Mouse (Mus musculus): Measurements from ENCODE around the gene Zfp64. TPM values are rescaled to one million over a fixed set of nuclear protein-coding genes. Genes with fewer than 3 reads are reported as not detected.

The Zfp64 gene
- polyA plus RNA-seq, 1 experiment from 2014 or later, result 30.8 TPM

DNA sequence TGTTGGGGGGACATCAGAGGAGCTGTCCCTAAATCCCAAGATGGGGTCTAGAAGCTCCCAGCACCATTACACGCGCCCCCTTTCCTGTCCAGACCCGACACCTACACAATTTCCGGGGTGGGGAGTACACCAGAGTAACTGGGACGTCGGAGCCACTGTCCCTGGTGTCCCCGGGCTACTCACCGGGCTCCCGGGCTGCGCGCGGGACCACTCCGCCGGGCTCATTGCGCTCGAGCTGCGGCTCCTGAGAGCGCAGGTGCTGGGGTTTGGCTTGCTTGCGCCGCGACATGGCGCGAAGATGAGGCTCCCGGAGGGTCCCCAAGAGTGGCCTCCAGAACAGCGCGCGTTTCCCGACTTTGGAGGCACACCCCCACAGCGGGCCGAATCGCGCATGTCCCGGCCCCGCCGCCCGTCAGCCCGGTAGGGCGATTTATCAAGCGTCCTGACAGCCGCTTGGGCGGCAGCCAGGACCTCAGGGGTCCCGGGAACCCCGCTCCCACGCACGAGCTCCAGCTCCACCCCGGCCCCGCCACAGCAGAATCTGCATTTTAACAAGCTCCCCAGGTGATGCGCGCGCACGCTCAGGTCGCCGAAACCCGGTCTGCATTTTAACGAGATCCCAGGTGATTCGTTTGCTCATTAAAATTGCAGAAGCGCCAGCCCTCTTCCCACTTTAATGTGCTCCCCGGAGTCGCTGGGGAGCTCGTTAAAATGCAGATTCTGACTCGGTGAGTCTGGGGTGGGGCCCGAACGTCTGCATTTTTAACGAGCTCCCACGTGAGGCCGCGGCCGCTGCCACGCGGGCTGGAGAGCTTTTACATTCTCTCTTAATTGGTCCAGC lies 43.1 kb downstream of the Zfp64 start:
- Histone ChIP-seq H3K9me3 (ENCODE audit: control insufficient read depth, low read length) (no peaks in the 10 kb centered on the region), H3K36me3 (ENCODE audit: control insufficient read depth, insufficient read depth, low read length) (no peaks in the 10 kb centered on the region), H3K9ac (ENCODE audit: low read depth, low read length) (peak overlapping the region; percentile 54), H3K27me3 (replicated peaks; ENCODE audit: control insufficient read depth, insufficient read depth, low read length) (peaks cover 4% of the 10 kb centered on the region), H3K4me3 (ENCODE audit: low read length) (peak overlapping the region; percentile 61), H3K27ac (ENCODE audit: low read depth, low read length) (no peak overlapping the region), H3K4me1 (ENCODE audit: control insufficient read depth, insufficient read depth, low read depth, low read length) (peaks cover 19% of the 10 kb centered on the region), H3K4me2 (ENCODE audit: low read length) (peak overlapping the region; percentile 97)
- under 1% methylated on average over 69 of the region's 70 CpGs for WGBS
- ATAC-seq, result peak; percentile 63

DNA sequence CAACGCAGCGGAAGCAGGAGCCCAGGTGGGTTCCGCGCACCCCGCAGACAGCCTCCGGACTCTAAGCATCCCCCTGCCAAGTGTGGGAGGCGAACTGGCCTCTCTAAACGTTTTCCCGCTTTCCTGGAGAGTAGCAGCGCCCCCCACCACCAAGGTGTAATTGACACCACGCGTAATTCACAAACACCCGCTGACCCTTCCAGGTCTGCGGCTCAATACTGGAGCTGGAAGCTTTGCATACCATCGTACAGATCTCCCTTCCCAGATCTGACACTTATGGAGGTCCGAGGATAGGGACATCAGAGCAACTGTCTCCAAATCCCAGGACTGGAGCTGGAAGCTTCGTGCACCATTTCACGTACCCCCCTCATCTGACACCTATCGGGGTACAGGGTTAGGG lies 43.9 kb downstream of the Zfp64 start:
- 3% methylated on average over 19 of the region's 19 CpGs for WGBS
- no peak overlapping the region for H3K27ac ChIP-seq (ENCODE audit: low read depth, low read length)

DNA sequence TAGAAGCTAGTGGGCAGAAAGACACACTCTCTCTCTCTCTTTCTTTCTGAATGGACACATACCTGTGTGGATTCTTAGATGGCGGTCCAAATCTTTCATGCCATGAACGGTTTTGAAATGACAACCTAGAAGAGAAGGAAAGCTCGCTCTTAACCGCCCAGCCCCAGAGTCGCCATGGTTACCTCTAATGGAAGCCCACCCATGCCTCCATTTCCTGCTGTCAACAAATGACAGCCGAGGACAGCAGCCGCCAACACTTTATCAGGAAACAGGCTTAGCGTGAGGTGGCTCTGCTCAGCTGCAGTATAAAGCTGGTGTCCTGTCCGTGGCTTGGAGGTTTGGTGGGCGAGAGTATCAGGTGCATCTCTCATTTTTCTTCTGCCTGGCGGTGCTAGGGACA lies 49.4 kb downstream of the Zfp64 start:
- WGBS, result 39% methylated on average over 11 of the region's 11 CpGs
- no peaks in the 10 kb centered on the region; the same call in none of the 2 replicates for H3K27me3 ChIP-seq (replicated peaks; ENCODE audit: control insufficient read depth, insufficient read depth, low read length)
- H3K27ac ChIP-seq (ENCODE audit: low read depth, low read length), result no peak overlapping the region
- no peaks in the 10 kb centered on the region for H3K9me3 ChIP-seq (ENCODE audit: control insufficient read depth, low read length)
- no peak overlapping the region for H3K4me2 ChIP-seq (ENCODE audit: low read length)
- H3K9ac ChIP-seq (ENCODE audit: low read depth, low read length), result no peak overlapping the region
- H3K36me3 ChIP-seq (ENCODE audit: control insufficient read depth, insufficient read depth, low read length), result no peaks in the 10 kb centered on the region
- ATAC-seq, result no peak
- peaks cover 4% of the 10 kb centered on the region for H3K4me1 ChIP-seq (ENCODE audit: control insufficient read depth, insufficient read depth, low read depth, low read length)
- no peak overlapping the region for H3K4me3 ChIP-seq (ENCODE audit: low read length)

More for the DNA sequence above, 43.9 kb downstream of the Zfp64 start:
- peak overlapping the region; percentile 97 for H3K4me2 ChIP-seq (ENCODE audit: low read length)
- H3K36me3 ChIP-seq (ENCODE audit: control insufficient read depth, insufficient read depth, low read length), result no peaks in the 10 kb centered on the region
- H3K4me1 ChIP-seq (ENCODE audit: control insufficient read depth, insufficient read depth, low read depth, low read length), result peaks cover 19% of the 10 kb centered on the region
- no peak for ATAC-seq
- H3K27me3 ChIP-seq (replicated peaks; ENCODE audit: control insufficient read depth, insufficient read depth, low read length), result peaks cover 4% of the 10 kb centered on the region
- H3K4me3 ChIP-seq (ENCODE audit: low read length), result peak overlapping the region; percentile 61
- no peaks in the 10 kb centered on the region for H3K9me3 ChIP-seq (ENCODE audit: control insufficient read depth, low read length)
- peak overlapping the region; percentile 54; the same call in 1 of the 2 replicates for H3K9ac ChIP-seq (ENCODE audit: low read depth, low read length)

DNA sequence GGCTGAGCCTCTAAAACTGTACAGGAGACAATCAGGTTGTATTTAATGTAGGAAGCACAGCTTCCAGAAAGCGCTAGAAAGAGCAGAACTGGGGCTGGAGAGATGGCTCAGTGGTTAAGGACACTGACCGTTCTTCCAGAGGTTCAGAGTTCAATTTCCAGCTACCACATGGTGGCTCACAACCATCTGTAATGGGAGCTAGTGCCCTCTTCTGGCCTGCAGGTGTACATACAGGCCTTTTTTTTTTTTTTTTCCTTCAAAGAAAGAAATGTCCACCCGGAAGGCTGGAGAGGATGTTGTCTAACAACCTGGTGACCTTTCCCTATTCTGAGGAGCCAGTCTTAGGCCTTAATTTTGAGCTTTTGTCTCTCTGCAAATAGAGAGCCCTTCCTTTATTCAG lies 50.5 kb downstream of the Zfp64 start:
- H3K4me1 ChIP-seq (ENCODE audit: control insufficient read depth, insufficient read depth, low read depth, low read length), result peaks cover 4% of the 10 kb centered on the region
- 72% methylated on average over 3 of the region's 3 CpGs for WGBS

DNA sequence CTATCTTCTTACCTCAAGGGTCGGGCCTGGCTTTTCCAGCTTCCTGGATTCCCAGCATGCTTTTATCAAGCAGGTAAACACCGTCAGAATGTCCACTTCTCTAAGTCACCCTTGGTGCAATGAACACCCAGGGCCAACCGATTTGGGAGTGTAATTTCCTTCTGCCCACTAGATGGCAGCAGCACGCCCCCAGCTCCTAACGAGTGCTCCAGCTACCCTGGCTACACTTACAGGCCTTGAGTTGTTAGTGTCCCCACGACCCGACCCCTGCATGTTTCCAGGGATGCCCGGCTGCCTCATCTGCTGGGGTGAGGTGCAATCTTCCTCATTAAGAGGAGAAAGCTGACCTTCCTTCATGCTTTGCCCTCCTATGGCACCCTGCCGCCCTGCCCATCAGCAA lies 51.2 kb downstream of the Zfp64 start:
- ATAC-seq, result no peak; the same call in 1 of the 2 replicates
- peaks cover 4% of the 10 kb centered on the region for H3K4me1 ChIP-seq (ENCODE audit: control insufficient read depth, insufficient read depth, low read depth, low read length)
- no peak overlapping the region for H3K4me3 ChIP-seq (ENCODE audit: low read length)
- no peak overlapping the region for H3K27ac ChIP-seq (ENCODE audit: low read depth, low read length)
- no peaks in the 10 kb centered on the region for H3K9me3 ChIP-seq (ENCODE audit: control insufficient read depth, low read length)
- H3K4me2 ChIP-seq (ENCODE audit: low read length), result no peak overlapping the region
- H3K27me3 ChIP-seq (replicated peaks; ENCODE audit: control insufficient read depth, insufficient read depth, low read length), result no peaks in the 10 kb centered on the region
- H3K9ac ChIP-seq (ENCODE audit: low read depth, low read length), result no peak overlapping the region
- WGBS, result 14% methylated on average over 9 of the region's 9 CpGs
- H3K36me3 ChIP-seq (ENCODE audit: control insufficient read depth, insufficient read depth, low read length), result no peaks in the 10 kb centered on the region

More for the DNA sequence above, 50.5 kb downstream of the Zfp64 start:
- Histone ChIP-seq H3K36me3 (ENCODE audit: control insufficient read depth, insufficient read depth, low read length) (no peaks in the 10 kb centered on the region), H3K4me2 (ENCODE audit: low read length) (no peak overlapping the region), H3K4me3 (ENCODE audit: low read length) (no peak overlapping the region), H3K9me3 (ENCODE audit: control insufficient read depth, low read length) (no peaks in the 10 kb centered on the region), H3K9ac (ENCODE audit: low read depth, low read length) (no peak overlapping the region), H3K27ac (ENCODE audit: low read depth, low read length) (no peak overlapping the region), H3K27me3 (replicated peaks; ENCODE audit: control insufficient read depth, insufficient read depth, low read length) (no peaks in the 10 kb centered on the region)
- ATAC-seq, result no peak

DNA sequence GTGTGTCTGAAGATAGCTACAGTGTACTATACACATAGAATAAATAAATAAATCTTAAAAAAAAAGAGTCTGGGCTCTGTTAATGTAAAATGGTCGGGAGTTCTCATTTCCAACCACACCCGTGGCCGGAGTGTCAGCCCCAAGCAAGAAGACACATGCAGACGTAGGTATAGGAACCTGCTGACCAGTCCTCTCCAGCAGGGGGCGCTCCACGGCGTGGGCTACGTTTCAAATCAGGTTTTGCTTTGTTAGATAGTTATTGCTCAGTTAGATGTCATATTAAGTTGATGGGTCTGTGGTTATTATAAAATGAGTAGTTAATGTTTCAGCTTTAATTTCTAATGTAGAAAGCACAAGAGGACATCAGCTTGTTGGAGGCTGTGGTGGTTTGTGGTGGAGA lies 52.8 kb downstream of the Zfp64 start:
- Histone ChIP-seq H3K9me3 (ENCODE audit: control insufficient read depth, low read length) (no peaks in the 10 kb centered on the region), H3K27me3 (replicated peaks; ENCODE audit: control insufficient read depth, insufficient read depth, low read length) (no peaks in the 10 kb centered on the region), H3K27ac (ENCODE audit: low read depth, low read length) (no peak overlapping the region), H3K4me3 (ENCODE audit: low read length) (no peak overlapping the region), H3K4me2 (ENCODE audit: low read length) (no peak overlapping the region), H3K9ac (ENCODE audit: low read depth, low read length) (no peak overlapping the region), H3K36me3 (ENCODE audit: control insufficient read depth, insufficient read depth, low read length) (no peaks in the 10 kb centered on the region), H3K4me1 (ENCODE audit: control insufficient read depth, insufficient read depth, low read depth, low read length) (peaks cover 4% of the 10 kb centered on the region)
- no peak for ATAC-seq
- 22% methylated on average over 8 of the region's 8 CpGs for WGBS

DNA sequence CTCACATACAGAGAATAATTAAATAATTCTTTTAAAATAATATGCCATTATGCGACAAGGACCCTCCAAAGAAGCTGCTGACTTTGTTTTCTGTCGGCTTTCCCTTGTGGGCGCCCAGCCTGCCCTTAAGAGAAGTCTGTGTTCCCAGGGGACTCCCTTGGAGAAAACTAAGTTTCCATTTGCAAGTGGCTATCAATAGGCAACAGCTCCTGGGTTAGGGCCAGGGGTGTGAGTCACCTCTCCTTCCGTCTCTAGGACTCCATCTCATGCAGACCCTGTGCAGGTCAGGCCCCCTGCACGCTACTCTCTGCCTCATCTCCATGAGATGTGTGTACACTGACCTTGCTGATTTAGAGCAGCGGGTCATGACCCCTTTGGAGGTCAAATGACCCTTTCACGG lies 57.5 kb downstream of the Zfp64 start:
- H3K4me2 ChIP-seq (ENCODE audit: low read length), result no peak overlapping the region
- no peak overlapping the region for H3K4me3 ChIP-seq (ENCODE audit: low read length)
- H3K36me3 ChIP-seq (ENCODE audit: control insufficient read depth, insufficient read depth, low read length), result no peaks in the 10 kb centered on the region
- H3K4me1 ChIP-seq (ENCODE audit: control insufficient read depth, insufficient read depth, low read depth, low read length), result no peaks in the 10 kb centered on the region
- no peak overlapping the region for H3K27ac ChIP-seq (ENCODE audit: low read depth, low read length)
- 89% methylated on average over 7 of the region's 7 CpGs for WGBS
- H3K9me3 ChIP-seq (ENCODE audit: control insufficient read depth, low read length), result no peaks in the 10 kb centered on the region
- ATAC-seq, result no peak
- no peaks in the 10 kb centered on the region for H3K27me3 ChIP-seq (replicated peaks; ENCODE audit: control insufficient read depth, insufficient read depth, low read length)
- H3K9ac ChIP-seq (ENCODE audit: low read depth, low read length), result no peak overlapping the region

DNA sequence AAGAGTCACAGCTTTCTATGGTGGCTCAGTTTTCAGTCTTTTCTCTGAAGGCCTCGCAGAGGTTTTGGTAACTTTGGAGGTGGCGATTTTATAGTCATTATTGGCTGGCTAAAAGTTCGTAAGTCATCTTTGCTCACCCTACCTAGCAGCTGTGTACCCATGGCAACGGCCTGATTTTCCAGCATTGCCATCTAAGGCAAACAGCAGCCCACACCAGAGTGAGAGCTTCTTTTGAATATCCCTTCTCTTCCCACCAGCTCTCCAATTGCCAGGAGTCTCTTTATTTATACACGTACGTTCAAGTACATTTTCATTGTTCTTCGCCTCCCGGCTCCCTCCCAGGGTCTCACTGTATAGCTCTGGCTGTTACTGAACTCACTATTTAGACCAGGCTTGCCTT lies 59.9 kb downstream of the Zfp64 start:
- Histone ChIP-seq H3K27ac (ENCODE audit: low read depth, low read length) (no peak overlapping the region), H3K9ac (ENCODE audit: low read depth, low read length) (no peak overlapping the region), H3K9me3 (ENCODE audit: control insufficient read depth, low read length) (no peaks in the 10 kb centered on the region), H3K4me2 (ENCODE audit: low read length) (no peak overlapping the region), H3K4me1 (ENCODE audit: control insufficient read depth, insufficient read depth, low read depth, low read length) (no peaks in the 10 kb centered on the region), H3K27me3 (replicated peaks; ENCODE audit: control insufficient read depth, insufficient read depth, low read length) (no peaks in the 10 kb centered on the region), H3K36me3 (ENCODE audit: control insufficient read depth, insufficient read depth, low read length) (no peaks in the 10 kb centered on the region), H3K4me3 (ENCODE audit: low read length) (no peak overlapping the region)
- WGBS, result 81% methylated on average over 8 of the region's 8 CpGs
- no peak for ATAC-seq

DNA sequence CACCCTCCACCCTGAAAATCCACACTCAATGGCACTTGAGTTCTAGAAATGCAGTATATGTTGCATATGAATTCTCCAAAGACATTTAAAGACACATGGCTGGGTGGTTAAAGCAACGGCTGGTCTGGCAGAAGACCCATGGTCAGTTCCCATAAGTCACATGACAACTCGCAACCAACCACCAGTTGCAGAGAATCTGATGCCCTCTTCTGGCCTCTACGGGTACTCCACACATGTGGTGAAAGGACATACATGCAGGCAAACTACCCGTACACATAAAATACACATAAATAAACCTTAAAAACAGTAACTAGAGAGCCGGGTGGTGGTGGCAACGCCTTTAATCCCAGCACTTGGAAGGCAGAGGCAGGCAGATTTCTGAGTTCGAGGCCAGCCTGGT lies 60.6 kb downstream of the Zfp64 start:
- ATAC-seq, result no peak
- Histone ChIP-seq H3K4me1 (ENCODE audit: control insufficient read depth, insufficient read depth, low read depth, low read length) (no peaks in the 10 kb centered on the region), H3K9me3 (ENCODE audit: control insufficient read depth, low read length) (no peaks in the 10 kb centered on the region), H3K27ac (ENCODE audit: low read depth, low read length) (no peak overlapping the region), H3K9ac (ENCODE audit: low read depth, low read length) (no peak overlapping the region), H3K4me3 (ENCODE audit: low read length) (no peak overlapping the region), H3K36me3 (ENCODE audit: control insufficient read depth, insufficient read depth, low read length) (no peaks in the 10 kb centered on the region), H3K27me3 (replicated peaks; ENCODE audit: control insufficient read depth, insufficient read depth, low read length) (no peaks in the 10 kb centered on the region), H3K4me2 (ENCODE audit: low read length) (no peak overlapping the region)
- 93% methylated on average over 7 of the region's 7 CpGs for WGBS

Data from hindbrain, embryonic 16.5 days (tissue).